Mouse (Mus musculus) heart, adult 2 months (tissue): ENCODE measurements around the gene Hebp2. TPM values are rescaled to one million over a fixed set of nuclear protein-coding genes. Genes with fewer than 3 reads are reported as not detected.

Experiments
- DNase-seq, 2 experiments: peaks; one replicate each; pipeline ENCODE4 v3.0.0; 2021
- H3K27ac ChIP-seq: fragments of 200-600 bp; 2 replicates; pipeline ENCODE4 v1.8.1; 2022
- H3K27me3 ChIP-seq: fragments of 200-500 bp; 2 replicates; pipeline ENCODE4 v1.6.1; 2012; ENCODE audit warnings: mild to moderate bottlenecking, low read length, inconsistent platforms, mixed read lengths; ENCODE audit not compliant: control insufficient read depth, insufficient read depth
- H3K36me3 ChIP-seq: fragments of 200-500 bp; 2 replicates; pipeline ENCODE4 v1.6.1; 2012; ENCODE audit warnings: low read length, inconsistent platforms; ENCODE audit not compliant: control insufficient read depth, insufficient read depth
- H3K4me1 ChIP-seq: fragments of 200-500 bp; 2 replicates; pipeline ENCODE4 v1.6.1; 2011; ENCODE audit warnings: low read length; ENCODE audit not compliant: control insufficient read depth, insufficient read depth
- H3K4me3 ChIP-seq: fragments of 200-600 bp; 2 replicates; pipeline ENCODE4 v1.8.1; 2022
- H3K79me2 ChIP-seq: fragments of 200-500 bp; replicated peaks from 2 replicates; pipeline ENCODE4 v1.6.1; 2012; ENCODE audit warnings: mild to moderate bottlenecking, inconsistent platforms, low read length, moderate library complexity, mixed read lengths; ENCODE audit not compliant: control insufficient read depth, insufficient read depth
- H3K9ac ChIP-seq: fragments of 200-500 bp; 2 replicates; pipeline ENCODE4 v1.6.1; 2012; ENCODE audit warnings: low read depth, mild to moderate bottlenecking, control low read depth, inconsistent platforms, low read length, mixed read lengths
- CTCF ChIP-seq: fragments of 200-600 bp; IDR thresholded peaks from 2 replicates; pipeline ENCODE4 v1.8.1; 2022; ENCODE audit warnings: antibody characterized with exemption, mild to moderate bottlenecking, moderate library complexity
- EP300 ChIP-seq: fragments of 200-500 bp; IDR thresholded peaks from 2 replicates; pipeline ENCODE4 v1.6.1; 2011; ENCODE audit warnings: low read depth, low read length, control low read depth; ENCODE audit not compliant: insufficient read depth
- POLR2A ChIP-seq: fragments of 200-500 bp; IDR thresholded peaks from 2 replicates; pipeline ENCODE4 v1.6.1; 2011; ENCODE audit warnings: mild to moderate bottlenecking, low read depth, low read length, control low read depth; ENCODE audit not compliant: insufficient read depth
- WGBS: fragments of 180-500 bp; shearing (Covaris S2); methylation state at CpG from one replicate; pipeline ENCODE4 v1.1.7; 2018; 5-methylcytosine and 5-hydroxymethylcytosine counted together
- intact Hi-C: fragments of 180-260 bp; cut with DNase I; formaldehyde crosslinking; loops from one replicate; pipeline ENCODE4 v1.15.1; 2025
- polyA plus RNA-seq: library from polyadenylated mRNA; depleted of rRNA; stranded (reverse); fragments of >200 nt; gene quantifications from 2 replicates; pipeline ENCODE4 v1.2.3, GENCODE M21; 2012
- total RNA-seq, 2 experiments: library from RNA; stranded (reverse); gene quantifications; 2 replicates each; pipeline ENCODE4 v1.2.3; 2021

The Hebp2 gene
- total and polyA plus RNA-seq, 3 experiments: 0.49 to 0.75 (median 0.50) TPM

DNA sequence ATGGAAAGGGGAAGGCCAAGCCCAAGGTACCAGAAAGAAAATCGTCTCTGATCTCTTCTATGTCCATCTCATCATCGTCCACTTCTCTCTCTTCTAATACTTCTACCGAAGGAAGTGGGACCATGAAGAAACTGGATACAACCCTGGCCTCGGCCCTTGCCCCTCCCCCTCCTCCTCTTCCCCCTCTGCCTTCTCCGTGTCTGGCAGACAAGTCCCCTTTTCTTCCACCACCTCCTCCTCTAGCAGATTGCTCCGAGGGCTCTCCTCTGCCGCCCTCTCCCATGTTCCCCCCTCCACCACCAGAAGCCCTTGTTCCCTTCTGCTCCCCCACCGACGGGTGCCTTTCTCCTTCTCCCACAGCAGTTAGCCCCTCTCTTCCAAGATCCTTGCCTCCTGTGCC lies 20.1 kb downstream of the Hebp2 start:
- no peak for DNase-seq
- no peak overlapping the region for H3K4me3 ChIP-seq
- 61% methylated on average over 9 of the region's 9 CpGs for WGBS
- TF ChIP-seq POLR2A (no peak), EP300 (no peak), CTCF (no peak)
- no peaks in the 10 kb centered on the region for H3K27me3 ChIP-seq
- intact Hi-C loops: no loop called here
- no peaks in the 10 kb centered on the region; the same call in 1 of the 2 replicates for H3K36me3 ChIP-seq
- H3K27ac ChIP-seq: no peak overlapping the region; the same call in 1 of the 2 replicates
- no peaks in the 10 kb centered on the region for H3K79me2 ChIP-seq
- no peak overlapping the region for H3K9ac ChIP-seq
- no peaks in the 10 kb centered on the region for H3K4me1 ChIP-seq

DNA sequence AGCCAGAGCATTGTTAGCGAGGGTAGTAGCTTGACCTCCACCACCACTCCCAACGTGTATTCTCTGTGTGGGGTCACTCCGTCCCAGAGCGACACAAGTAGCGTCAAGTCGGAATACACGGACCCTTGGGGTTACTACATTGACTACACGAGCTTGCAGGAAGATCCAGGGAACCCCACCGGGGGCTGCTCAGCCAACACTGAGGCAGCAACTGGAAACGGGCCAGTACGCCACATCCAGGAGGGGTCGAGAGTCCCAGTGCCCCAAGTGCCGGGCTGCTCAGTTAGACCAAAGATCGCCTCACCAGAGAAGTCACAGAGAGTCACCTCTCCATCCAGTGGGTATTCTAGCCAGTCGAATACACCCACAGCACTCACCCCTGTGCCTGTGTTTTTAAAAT lies 20.6 kb downstream of the Hebp2 start:
- Histone ChIP-seq H3K27me3 (no peaks in the 10 kb centered on the region), H3K4me1 (no peaks in the 10 kb centered on the region), H3K36me3 (no peaks in the 10 kb centered on the region; the same call in 1 of the 2 replicates), H3K9ac (no peak overlapping the region), H3K27ac (no peak overlapping the region), H3K79me2 (no peaks in the 10 kb centered on the region), H3K4me3 (no peak overlapping the region)
- intact Hi-C loops: no loop called here
- WGBS: 86% methylated on average over 15 of the region's 15 CpGs
- TF ChIP-seq CTCF (no peak), EP300 (no peak)
- DNase-seq: no peak

DNA sequence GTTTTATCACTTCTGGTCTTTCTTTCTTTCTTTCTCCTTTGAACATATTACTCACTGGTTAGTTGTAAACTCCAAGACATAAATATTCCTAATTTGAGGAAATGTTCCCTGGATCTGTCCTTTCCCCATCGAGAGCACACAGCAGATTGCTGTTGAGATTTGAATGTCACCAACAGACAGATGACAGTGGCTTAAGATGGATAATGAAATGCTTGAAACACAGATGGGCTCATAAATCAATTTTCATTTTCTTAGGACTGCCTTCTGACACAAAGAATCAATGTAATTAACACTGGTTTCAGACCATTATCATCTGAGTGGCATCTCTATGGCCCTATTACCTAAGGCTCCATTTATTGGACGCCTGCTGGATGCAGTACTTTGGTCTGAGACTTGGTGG lies 23.3 kb downstream of the Hebp2 start:
- Histone ChIP-seq H3K4me3 (no peak overlapping the region), H3K9ac (no peak overlapping the region), H3K27me3 (no peaks in the 10 kb centered on the region), H3K27ac (no peak overlapping the region), H3K36me3 (no peaks in the 10 kb centered on the region; the same call in none of the 2 replicates), H3K4me1 (no peaks in the 10 kb centered on the region), H3K79me2 (no peaks in the 10 kb centered on the region)
- DNase-seq: no peak
- TF ChIP-seq EP300 (no peak), POLR2A (no peak), CTCF (no peak)
- WGBS: 83% methylated on average over 2 of the region's 2 CpGs
- intact Hi-C loops: no loop called here

DNA sequence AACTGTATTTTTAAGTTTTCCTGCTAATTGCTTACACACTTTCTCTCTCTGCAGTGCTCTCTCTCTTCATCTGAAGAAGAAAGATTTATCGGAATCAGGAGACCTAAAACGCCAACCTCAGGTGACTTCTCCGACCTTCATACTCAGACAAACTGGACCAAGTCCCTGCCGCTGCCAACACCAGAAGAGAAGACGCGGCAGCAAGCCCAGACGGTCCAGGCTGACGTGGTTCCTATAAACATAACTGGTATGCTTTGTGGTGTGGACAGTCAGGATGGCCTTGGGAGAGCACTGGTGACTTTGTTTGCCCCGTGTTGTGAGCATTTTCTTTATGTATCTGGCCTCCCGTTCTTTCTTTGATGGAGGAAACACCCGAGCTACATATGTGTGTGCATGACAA lies 34.4 kb downstream of the Hebp2 start:
- Histone ChIP-seq H3K27me3 (no peaks in the 10 kb centered on the region), H3K27ac (peak overlapping the region; percentile 79), H3K4me3 (no peak overlapping the region), H3K4me1 (no peaks in the 10 kb centered on the region; the same call in none of the 2 replicates), H3K9ac (no peak overlapping the region), H3K36me3 (peaks cover 4% of the 10 kb centered on the region), H3K79me2 (peaks cover 4% of the 10 kb centered on the region; the same call in 1 of the 2 replicates)
- peak; percentile 44 to 73 for DNase-seq
- intact Hi-C loops: no loop called here
- 72% methylated on average over 11 of the region's 11 CpGs for WGBS
- TF ChIP-seq POLR2A: no peak
- no peak for TF ChIP-seq CTCF
- TF ChIP-seq EP300: no peak

DNA sequence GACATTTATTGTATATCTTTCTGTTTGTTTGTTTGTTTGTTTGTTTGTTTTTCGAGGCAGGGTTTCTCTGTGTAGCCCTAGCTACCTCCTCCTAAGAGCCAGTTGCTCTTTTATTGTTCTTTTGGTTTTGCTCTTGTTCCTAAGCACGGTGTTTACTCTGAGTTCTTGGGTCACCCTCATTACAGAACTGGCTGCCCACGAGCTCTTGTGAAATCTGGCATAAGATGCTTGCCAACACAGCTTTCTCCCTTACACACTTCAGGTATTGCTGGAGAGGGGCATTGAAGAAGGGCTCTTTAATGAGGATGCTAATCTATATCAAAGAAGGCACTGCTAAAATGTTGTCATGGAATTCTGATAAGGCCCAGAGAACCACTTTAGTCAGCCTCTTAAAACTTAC lies 35.2 kb downstream of the Hebp2 start:
- intact Hi-C loops: no loop called here
- Histone ChIP-seq H3K27me3 (no peaks in the 10 kb centered on the region), H3K9ac (no peak overlapping the region), H3K27ac (no peak overlapping the region), H3K4me1 (no peaks in the 10 kb centered on the region; the same call in none of the 2 replicates), H3K36me3 (peaks cover 4% of the 10 kb centered on the region), H3K4me3 (no peak overlapping the region), H3K79me2 (peaks cover 4% of the 10 kb centered on the region; the same call in 1 of the 2 replicates)
- TF ChIP-seq POLR2A (no peak), CTCF (no peak), EP300 (no peak)
- DNase-seq: no peak
- whole genome bisulfite sequencing: 55% methylated on average over 3 of the region's 3 CpGs

DNA sequence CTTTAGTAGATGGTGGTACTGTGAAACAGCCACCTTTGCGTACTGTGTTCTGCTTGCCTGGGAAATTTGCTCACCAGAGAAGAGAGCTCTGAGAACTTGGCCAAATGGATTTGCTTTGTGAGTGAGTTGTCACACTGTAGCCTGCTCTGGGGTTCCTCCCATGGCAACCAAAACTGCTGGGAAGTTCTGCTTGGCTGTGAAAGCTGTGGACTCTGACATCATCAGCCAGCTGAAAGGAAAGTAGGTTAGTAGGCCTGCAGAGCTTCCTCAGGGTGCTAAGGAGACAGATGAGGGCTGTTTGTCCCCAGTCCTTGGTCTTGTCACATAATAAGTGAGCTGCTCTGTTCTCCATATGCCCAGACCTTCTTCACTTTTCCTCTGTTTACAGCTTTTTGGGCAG lies 37.3 kb downstream of the Hebp2 start:
- Histone ChIP-seq H3K79me2 (0 out of 2 replicates have a peak, but pooled peaks cover 2% of the 10 kb centered on the region), H3K27ac (no peak overlapping the region; the same call in 1 of the 2 replicates), H3K9ac (no peak overlapping the region), H3K4me3 (no peak overlapping the region), H3K36me3 (peaks cover 4% of the 10 kb centered on the region), H3K27me3 (no peaks in the 10 kb centered on the region), H3K4me1 (no peaks in the 10 kb centered on the region; the same call in none of the 2 replicates)
- TF ChIP-seq CTCF (no peak), POLR2A (no peak), EP300 (no peak)
- 75% methylated on average over 1 of the region's 1 CpGs for WGBS
- peak; percentile 40 to 56 for DNase-seq
- intact Hi-C loops: no loop called here
